In the genomic region with DNA sequence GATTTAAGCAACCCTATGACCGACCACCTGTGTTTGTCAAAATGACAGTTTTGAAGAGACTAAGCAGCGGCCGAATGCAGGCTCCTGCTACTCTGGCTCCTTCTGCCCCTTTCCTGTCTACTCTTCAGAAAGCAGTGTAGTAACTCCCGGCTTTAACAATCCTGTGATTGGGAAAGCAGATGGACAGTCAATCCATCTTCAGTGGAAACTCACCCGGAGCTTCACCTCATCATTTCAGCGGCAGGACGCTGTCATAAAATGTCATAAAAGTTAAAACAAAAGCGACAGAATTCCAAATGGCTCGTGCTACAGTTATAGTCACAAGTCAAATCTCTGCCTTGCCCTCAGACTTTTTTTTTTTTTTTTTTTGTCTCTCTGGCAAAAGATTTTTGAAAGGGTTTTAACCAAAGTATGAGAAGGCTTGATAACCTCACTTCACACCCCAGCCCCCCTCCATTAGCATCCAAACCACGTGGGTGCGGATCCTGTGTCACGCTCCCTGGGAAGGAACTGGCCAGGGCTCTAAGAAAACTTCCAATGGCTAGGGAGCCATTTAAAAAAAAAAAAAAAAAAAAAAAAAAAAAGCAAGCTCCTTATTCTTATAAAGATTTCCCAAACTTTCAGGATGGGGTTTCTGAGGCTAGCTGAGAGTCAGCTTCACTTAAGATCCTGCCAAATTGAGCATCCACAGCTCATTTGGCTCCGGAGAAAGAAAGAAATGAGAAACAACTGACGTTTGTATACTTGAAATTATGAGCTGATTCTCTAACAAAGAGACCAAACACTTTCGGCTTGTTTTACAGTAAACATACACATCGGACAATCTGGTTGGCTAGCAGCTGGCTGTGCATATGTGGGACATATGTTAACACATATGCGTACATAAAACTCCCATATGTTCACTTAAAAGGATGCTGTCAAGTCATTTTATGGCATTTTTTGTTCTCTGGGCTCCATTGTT, we compare ENCODE assay signal across 11 mouse cellular contexts. TPM values are rescaled to one million over a fixed set of nuclear protein-coding genes. Genes with fewer than 3 reads are reported as not detected.
DNase-seq lines count a peak whose midpoint lies in the region; ATAC-seq lines count a peak whose summit lies in the region.
"Had no signal": no experiment of that assay in that cellular context is flagged by ENCODE, and none has a peak within 500 bp of the region (broad histone marks: within the 10 kb centered on the region; RNA-seq: fewer than 3 reads in every experiment).

No protein-coding gene starts in this region.

- H3K9ac ChIP-seq in lung, embryonic 15.5 days = no peak overlapping the region
- H3K9ac ChIP-seq: heart, embryonic 15.5 days; liver, embryonic 12.5 days had no signal

- H3K27ac ChIP-seq in lung, embryonic 15.5 days = peak overlapping the region; percentile 41; the same call in 1 of the 2 replicates
- H3K27ac ChIP-seq: heart, embryonic 15.5 days; liver, embryonic 12.5 days had no signal

- ATAC-seq in lung, embryonic 15.5 days (ENCODE audit: borderline replicate concordance, extremely low read depth, low FRiP score, low TSS enrichment) = peak; percentile 88
- ATAC-seq in erythroblast, adult 5-6 weeks (replicated peaks; ENCODE audit: low FRiP score, poor library complexity, severe bottlenecking) = no peak
- ATAC-seq: intestine, postnatal 0 days; liver, embryonic 12.5 days had no signal

- H3K9me3 ChIP-seq in lung, embryonic 15.5 days = no peaks in the 10 kb centered on the region
- H3K9me3 ChIP-seq: heart, embryonic 15.5 days; liver, embryonic 12.5 days had no signal

- H3K4me2 ChIP-seq in lung, embryonic 15.5 days = peak overlapping the region; percentile 24; the same call in 1 of the 2 replicates
- H3K4me2 ChIP-seq: heart, embryonic 15.5 days; liver, embryonic 12.5 days had no signal

- H3K4me3 ChIP-seq in lung, embryonic 15.5 days = no peak overlapping the region
- H3K4me3 ChIP-seq: heart, embryonic 15.5 days; liver, embryonic 12.5 days had no signal

- H3K36me3 ChIP-seq in lung, embryonic 15.5 days = no peaks in the 10 kb centered on the region
- H3K36me3 ChIP-seq: heart, embryonic 15.5 days; liver, embryonic 12.5 days had no signal

- peak; percentile 4 to 11 for DNase-seq in heart, adult 18-20 months
- DNase-seq in heart, adult 11 months = no peak
- DNase-seq in urinary bladder, postnatal 14 days (ENCODE audit: low spot score) = peak; percentile 7
- DNase-seq in urinary bladder, postnatal 36 days (ENCODE audit: low spot score in 2 of 2) = no peak
- no peak for DNase-seq in ovary, postnatal 36 days (ENCODE audit: low spot score)
- no peak for DNase-seq in thymus, postnatal 0 days (ENCODE audit: low spot score)

- no peaks in the 10 kb centered on the region for H3K27me3 ChIP-seq in lung, embryonic 15.5 days
- H3K27me3 ChIP-seq: heart, embryonic 15.5 days; liver, embryonic 12.5 days had no signal

- H3K4me1 ChIP-seq in lung, embryonic 15.5 days = peaks cover 17% of the 10 kb centered on the region; the same call in 1 of the 2 replicates
- H3K4me1 ChIP-seq: heart, embryonic 15.5 days had no signal

- WGBS in lung, embryonic 15.5 days = 24% methylated on average over 17 of the region's 17 CpGs

RNA-seq across cellular contexts. Expression of gene Tspan8, which starts 40.4 kb away (rescaled TPM):
- total RNA-seq in heart, adult 18-20 months (2021) = 1 to 10 TPM; 1.4 to 2.0 TPM
- 81.0 and 85.8 TPM in 2 replicates for polyA plus RNA-seq in lung, embryonic 15.5 days (2015; fragmentation: Nextera tagmentation; extraction: Ambion mirVana)
- polyA plus RNA-seq in thymus, postnatal 0 days (2015; fragmentation: Nextera tagmentation; extraction: Ambion mirVana) = 2.4 and 3.0 TPM in 2 replicates
- 387 and 395 TPM in 2 replicates for total RNA-seq in erythroblast, adult 5-6 weeks (2015; ENCODE audit: low replicate concordance)
- total RNA-seq in erythroblast, adult 5-6 weeks (2017; ENCODE audit: low replicate concordance) = 589 and 604 TPM in 2 replicates

Comparison
In these comparisons a context has a peak if more than half of its experiments do, and no peak if none do; other contexts are left out.
1. DNase-seq: peak in heart, adult 18-20 months (2 of 2) and urinary bladder, postnatal 14 days (single experiment); none in heart, adult 11 months (single experiment), urinary bladder, postnatal 36 days (0 of 2), ovary, postnatal 36 days (single experiment) and thymus, postnatal 0 days (single experiment).
2. RNA of gene Tspan8, which starts 40.4 kb away (total RNA-seq): 387 to 604 TPM in erythroblast, adult 5-6 weeks; 1.4 to 2.0 TPM in heart, adult 18-20 months; every median in the first group is over 100 times any median in the second.